Mouse (Mus musculus) neutrophil, adult 5-6 weeks (primary cell): ENCODE data around the gene Socs2. TPM values are rescaled to one million over a fixed set of nuclear protein-coding genes. Genes with fewer than 3 reads are reported as not detected.

Experiments used
- ATAC-seq: fragments of 151-379, 151-347 bp; 2 replicates; pipeline ENCODE4 v1.8.0; 2017; ENCODE audit warnings: mild to moderate bottlenecking, moderate TSS enrichment; ENCODE audit not compliant: insufficient number of reproducible peaks, poor library complexity, low FRiP score, severe bottlenecking; ENCODE audit errors: extremely low read depth
- total RNA-seq: library from RNA; stranded (forward); fragments of 200-1000 nt; gene quantifications from 2 replicates; pipeline ENCODE4 v1.2.3, GENCODE M21; 2017

Gene Socs2
- total RNA-seq, result 0.93 and 1.4 TPM in 2 replicates

DNA sequence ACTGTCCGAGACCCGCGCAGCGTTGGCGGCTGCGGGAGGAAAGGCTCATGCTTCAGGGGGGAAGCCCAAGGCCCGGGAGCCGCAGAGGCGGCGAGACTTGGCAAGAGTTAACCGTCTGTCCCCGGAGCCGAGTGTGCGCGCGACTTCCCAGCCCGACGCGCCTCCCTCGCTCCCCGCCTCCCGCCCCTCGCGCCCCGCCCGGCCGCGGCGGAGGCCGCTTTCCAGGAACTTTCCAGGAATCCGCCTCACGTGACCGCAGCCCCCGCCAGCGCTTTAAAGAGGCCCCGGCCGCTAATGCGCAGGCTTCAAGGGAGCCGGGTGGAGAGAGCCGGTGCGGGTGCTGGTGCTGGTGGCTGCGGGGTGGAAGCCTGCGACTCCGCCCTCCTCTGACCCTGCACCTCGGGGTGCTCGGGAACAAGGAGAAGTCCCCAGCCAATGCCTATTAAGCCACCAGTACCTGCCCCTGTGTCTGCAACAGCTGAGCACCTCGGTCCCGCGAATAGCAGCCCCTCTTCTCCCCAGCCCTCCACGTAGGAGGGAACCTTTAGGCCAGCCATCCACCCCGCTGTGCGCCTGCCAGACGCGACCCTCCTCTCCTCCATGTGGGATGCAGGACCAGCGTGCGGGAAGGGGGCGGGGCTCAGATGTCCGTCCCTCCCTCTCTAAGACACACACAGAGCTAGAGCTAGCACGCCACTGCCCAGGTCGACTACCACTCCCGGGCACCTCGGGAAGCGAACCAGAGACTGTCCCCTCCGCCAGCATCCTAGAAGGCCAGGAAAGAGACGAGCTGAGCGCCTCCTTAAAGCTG, at the start of gene Socs2:
TSS of gene Socs2 (minus strand) at position 496 of the 811 bp plus-strand sequence.
- no peak for ATAC-seq

DNA sequence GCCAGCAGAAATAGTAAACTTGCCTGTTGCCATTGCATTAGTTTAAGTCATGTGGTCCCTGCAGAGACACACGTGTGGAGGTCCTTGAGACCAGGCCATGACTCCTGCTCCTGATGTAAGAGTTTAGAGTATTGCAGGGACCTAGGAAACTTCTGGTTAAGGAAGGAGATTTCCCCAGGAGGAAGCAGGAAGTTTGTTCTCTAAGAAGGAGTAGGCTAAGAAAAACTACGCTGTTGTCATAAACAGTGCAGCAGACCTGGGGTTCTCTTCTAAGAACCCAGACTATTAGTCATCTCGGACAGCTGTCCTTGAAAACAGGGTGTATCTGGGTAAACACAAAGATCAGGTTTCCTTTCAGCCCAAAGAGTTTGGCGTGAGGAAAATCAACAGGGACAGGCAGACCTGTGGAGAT, 48.5 kb upstream of the Socs2 start:
- ATAC-seq, result no peak

DNA sequence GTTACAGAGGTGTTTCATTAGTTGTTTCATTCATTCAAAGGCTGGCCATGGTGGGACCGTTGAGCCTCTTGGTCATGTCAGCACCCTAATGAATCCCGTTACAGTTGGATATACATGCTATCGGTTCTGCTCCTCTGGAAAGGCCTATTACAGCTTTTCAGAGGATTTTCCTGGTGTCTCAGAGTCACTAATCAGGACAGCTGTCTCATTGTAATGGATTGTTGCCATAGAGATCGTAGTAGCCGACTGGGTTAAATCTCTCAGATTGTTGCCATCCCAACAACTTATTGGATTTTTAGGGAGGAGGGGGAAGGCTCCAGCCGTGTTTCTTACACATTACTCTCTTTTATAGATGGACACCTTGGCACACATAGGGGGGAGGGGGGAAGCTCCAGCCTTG, 47.5 kb upstream of the Socs2 start:
- ATAC-seq, result no peak

DNA sequence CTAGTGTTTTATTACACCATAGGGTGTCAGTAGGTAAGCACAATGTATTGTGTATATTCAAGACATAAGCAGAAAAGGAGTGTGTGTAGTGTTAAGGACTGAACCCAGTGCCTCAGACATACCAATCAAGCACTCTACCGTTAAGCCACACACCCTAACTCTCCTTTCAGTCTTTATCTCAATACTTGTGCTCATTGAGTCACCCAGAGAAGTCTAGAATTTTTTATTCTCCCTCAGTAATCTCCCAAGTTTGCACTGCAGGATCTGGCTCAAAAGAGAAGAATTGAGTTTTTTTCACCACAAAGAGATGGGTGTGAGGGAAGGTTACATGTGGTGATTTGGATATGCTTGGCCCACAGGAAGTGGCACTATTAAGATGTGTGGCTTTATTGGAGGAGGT, 45.3 kb upstream of the Socs2 start:
- ATAC-seq, result no peak

DNA sequence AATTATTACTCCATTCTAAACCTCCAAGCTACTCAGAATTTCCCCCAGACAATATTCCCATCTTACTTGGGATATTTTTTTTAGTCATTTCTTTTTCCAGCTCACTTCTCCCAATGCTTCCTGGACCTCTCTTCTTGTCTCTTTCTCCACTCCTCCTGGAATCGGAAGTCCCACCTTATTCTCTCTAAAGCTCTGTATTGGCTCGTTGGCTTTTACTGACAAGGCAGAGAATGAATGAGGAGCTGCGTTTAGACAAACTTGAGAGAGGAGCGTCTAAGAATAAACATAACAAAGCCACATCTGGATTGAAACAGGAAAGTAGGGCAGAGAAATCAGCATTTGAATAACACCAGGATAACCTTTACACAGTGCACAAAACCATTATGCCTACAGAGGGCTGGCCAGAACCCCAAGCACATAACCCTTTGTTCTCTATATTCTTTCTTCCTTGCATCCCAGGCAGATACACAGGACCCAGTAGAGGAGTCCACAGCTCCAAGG, 44.1 kb upstream of the Socs2 start:
- ATAC-seq, result no peak

DNA sequence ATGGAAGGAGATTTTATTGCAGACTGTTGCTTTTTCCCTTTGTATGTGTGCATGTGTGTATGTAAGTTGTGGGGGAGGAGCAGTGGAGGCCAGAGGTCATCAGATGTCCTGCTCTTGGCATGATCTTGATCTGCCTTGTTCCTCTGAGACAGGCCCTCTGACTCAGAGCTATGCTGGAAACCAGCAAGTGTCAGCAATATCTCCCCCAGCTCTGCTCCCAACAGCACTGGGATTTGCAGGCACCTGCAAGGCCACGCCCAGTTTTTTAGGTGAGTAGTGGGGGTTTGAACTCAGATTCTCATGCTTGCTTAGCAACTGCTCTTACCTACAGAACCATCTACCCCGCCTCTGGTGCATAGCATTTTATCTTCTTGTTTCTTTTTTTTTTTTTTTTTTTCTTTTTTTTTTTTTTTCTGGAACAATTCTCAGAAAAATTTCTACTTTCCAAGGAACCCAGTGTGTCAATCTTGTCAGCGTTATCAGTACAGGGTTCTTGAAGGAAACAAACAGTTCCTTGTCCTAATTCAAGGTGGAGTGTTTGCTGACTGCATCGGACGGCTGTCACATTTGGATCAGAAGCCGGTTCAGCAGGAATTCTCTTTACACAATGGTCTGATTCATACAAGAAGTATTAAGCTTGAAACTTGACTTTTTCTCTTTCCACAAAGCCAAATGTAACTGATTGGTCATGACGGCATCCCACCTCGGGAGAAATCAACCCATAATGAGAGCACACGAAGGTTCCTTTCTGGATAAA, 41.2 kb upstream of the Socs2 start:
- ATAC-seq, result no peak

DNA sequence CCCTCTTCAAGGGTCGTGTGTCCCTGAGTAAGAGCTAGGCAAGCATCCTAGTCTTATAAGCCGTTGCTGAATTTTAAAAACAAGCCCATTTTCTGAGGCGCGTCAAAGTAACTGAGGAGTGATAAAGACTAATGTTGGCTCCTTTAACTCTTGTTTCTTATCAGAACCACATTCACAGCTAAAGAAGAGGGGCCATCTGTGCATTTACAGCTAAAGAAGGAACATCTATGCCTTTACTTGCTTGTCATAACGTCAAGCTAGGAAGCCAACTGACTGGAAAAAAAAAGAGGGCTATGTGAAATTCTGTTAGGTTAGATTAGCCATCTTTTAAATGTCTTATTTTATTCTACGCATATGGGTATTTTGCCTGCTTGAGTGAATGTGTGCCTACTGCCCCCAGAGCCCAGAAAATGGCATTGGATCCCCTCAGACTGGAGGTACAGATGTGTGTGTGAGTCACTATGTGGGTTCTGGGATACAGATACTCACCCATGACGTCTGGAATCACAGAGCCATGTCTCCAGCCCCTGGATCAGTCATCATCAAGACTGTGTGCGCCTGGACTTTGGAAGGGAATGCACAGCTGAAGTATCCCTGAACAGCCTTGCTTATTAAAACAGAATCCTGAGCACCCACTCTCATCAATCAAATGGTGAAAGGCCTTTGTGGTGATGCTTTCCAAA, 40.5 kb upstream of the Socs2 start:
- ATAC-seq, result no peak

DNA sequence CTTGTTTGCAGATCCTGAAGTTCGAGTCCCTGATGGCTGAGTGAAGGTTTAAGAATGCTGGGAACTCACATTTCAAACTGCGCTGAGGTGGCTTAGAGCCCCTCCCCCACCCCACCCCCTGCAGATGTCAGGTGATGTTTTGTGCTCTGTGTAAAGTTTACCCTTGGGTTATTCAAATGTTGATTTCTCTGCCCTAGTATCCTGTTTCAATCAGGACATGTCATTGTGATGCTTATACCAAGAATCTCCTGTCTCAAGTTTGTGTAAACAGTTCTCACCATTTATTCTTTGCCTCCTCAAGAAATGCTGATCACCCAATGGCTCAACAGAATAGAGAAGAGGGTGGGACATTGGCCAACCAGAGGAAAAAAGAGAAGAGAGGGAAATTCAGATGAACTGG, 39.1 kb upstream of the Socs2 start:
- no peak for ATAC-seq

DNA sequence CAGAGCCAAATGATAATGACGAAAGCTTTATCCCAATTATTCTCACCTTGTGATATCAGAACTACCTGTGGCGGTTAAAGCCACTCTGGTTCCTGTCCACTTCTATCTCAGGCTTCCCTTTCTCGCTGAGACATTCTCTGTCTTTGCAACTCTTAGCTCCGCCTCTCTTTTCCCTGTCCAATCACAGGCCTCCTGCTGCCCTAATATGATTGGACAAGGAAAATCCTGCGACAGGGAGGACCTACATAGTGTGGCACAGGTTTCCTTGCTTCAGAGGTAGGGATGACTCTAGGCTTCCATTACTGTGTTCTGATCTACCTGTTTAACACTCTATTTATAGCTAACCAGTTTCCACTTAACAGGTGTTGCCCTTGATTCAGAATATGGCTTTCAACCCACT, 36.3 kb upstream of the Socs2 start:
- no peak for ATAC-seq

DNA sequence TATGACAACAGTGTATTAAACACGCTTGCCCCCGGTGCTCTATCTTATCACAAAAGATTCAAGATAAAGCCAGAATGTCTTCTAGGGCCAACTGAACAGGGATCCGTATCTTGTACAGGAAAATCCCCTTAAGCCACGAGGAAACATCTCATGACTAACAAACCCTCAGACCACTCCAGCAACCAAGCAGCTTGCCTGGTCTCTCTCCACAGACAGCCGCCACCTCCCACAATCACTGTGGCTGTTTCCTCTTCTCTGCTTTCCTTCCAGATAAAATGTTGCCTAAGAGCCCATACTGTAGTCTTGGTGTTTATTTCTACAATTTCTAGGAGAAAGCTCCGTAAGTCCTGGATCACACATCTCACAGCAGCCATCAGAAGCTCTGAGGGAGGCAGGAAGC, 32.1 kb upstream of the Socs2 start:
- ATAC-seq, result no peak

DNA sequence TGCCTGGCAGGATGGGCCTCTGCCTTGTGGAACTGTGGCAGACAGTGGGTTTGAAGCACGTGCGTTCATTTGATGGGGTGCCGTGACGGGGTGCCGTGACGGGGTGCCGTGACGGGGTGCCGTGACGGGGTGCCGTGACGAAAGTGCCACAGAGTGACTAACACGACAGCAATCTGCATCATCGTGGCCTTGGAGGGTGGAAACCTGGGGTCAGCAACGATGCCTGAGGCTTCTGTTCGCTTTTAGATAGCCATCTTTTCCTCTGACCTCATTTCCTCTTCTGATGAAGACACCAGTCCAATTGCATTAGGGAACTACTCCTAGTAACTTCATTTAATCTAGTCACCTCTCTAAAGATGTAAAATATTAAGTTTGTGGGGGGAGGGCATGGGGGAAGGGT, 31.0 kb upstream of the Socs2 start:
- no peak for ATAC-seq

DNA sequence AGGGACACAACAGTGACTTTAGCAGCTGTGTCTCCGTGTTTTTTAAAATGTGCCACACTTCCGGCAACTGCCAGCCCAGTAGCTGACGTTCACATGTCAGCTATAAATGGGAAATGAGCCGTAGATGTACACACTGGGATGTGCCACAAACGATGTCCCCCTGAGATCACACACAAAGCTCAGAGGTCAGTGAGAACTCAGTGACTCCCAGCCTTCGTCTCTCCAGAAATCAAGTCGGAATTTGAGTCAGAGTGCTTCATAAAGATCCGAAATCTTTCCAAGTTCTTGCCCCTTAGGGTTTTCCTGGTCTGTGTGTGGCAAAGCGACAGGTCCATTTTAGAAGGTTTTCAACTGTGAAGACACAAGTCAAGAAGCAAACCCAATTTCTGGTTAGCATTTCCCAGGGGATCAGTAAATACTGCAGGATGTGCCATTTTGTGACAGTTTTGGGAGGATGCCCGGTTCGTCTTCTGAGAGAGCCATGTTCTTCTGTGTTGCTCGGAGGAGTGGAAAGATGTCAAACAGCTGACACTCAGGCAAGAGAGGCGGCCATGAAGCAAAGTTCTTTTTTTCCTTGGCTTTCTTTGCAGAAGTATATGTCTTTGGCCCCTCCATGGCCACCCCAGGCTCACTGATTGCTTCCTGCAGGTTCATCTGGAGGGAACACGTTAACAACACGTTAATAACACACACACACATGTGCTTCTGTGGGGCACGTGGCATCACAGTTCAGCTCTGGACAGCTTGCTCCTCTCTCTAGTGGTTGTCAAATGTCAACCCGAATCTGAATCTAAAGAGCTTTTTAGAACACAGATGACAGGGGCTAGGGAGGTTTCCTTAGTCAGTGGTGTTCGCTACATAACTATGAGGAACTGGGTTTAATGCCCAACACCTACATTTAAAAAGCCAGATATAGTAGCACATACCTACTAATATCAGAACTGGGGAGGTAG, 28.4 kb upstream of the Socs2 start:
- no peak for ATAC-seq

DNA sequence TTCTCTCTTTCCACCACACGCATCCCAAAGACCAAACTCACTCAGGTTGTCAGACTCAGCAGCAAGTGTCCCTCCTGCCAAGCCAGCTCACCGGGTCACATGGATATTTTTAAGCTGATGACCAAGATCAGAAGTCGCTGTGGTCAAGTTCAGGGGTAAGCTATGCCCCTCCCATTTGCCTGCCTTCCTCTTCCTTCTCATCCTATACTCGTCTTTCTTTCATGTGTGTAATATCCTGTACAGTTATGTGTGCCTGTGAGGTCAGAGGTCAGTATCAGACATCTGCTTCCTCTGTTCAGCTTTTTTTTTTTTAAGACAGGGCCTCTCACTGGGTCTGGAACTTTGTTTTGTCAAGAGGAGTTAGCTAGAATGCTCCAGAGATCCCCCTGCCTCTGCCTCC, 25.4 kb upstream of the Socs2 start:
- ATAC-seq, result no peak

DNA sequence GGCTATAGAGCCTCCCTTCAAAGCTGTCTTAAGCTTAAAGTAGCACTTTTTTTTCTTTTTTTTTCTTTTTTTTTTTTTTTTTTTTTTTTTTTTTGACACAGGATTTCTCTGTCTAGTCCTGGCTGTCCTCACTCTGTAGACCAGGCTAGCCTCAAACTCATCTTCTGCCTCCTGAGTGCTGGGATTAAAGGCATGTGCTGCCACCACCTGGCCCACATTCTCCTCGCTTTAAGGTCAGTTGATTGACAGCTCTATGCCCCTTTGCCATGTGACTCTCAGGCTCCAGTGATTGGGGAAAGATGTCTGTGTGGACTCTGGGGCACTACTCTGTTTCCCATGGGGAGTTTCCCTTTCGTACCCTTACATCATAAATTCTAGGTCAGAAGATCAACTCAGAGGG, 23.6 kb upstream of the Socs2 start:
- ATAC-seq, result no peak

DNA sequence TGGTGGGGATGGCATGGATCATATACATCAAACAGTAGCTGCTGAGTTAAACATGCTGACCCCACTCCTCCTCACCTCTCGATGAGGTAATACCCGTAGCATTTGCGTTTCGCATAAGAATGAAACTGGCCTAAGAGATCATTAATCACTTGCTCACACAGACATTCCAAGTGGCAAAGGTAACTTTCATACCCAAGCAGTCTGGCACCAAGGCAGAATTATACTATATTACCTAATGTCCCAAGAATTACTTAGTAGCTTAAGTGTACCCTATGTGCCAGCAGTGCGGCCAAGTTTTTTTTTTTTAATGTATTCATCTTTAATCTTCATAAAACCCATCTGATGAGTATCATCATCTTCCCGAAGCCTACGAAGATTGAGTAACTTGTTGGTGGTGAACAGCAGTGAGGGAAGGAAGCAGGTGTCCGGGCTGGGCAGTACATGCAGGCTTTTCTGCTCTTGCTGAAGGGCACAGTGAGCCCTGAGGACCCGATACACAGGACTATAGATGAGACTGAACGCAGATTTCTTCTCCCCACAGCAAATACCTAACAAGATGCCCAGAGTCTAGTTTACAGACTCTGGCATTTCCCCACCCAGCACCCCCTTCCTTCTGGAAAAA, 22.8 kb upstream of the Socs2 start:
- ATAC-seq, result no peak

DNA sequence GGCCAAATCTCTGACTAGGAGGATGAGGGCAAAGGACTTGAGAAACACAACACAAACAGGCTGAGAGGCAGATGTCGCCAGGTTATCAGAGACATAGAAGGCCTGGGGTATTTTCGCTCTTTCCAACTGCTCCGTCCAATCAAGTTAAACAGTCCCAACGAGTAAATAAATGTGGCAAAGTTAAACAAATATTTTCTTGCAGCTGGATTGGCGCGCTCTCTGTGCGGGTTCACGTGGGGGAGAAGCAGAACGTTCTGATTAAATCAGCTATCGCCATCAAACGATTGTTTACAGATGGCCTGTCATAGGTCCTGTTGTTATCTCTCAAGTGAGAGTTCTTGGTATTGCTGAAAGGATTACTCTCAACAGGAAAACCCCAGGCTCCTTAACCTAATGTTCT, 22.0 kb upstream of the Socs2 start:
- no peak for ATAC-seq

DNA sequence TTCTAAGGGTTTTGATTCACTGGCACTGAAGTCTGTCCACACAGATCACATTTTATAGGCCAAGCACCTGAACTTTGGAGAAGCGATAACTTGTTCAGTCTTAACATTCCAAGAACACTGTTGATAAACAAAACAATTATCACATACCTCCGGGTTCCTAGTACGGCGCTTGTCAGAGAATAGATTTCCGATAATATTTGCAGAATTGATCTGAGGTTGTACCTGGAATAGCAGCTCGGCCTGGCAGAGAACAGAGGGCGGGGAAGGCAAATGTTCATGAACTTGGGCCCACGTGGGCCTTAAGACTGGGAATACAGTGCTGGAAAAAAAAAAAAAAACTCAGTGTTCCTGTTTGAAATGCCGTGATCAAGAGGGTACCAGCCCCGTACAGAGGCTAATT, 13.3 kb upstream of the Socs2 start:
- ATAC-seq, result no peak

DNA sequence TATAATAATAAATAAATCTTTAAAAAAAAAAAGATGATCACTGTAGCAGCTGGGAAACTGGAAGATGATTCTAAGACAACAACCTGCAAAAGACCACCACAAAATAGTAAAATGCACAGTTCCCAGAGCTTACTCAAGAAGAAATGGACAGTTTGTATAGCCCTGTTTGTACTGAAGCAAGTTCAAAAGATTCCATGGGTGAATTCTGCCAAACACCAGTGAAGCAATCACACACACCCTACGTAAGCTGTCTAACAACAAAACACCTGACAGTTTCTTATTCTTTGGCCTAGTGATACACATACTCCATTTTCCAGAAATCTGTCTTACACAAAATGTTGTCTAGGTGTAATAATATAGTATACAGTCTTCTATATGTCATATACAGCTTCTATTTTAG, 12.1 kb upstream of the Socs2 start:
- ATAC-seq, result no peak
